Mouse (Mus musculus) forebrain, embryonic 14.5 days (tissue): ENCODE data around the gene Tmem110. TPM values are rescaled to one million over a fixed set of nuclear protein-coding genes. Genes with fewer than 3 reads are reported as not detected.

Experiments used
- ATAC-seq: fragments of 200-750 bp; cut with Nextera tagmentation; 2 replicates; pipeline ENCODE4 v1.8.0; 2017; ENCODE audit warnings: mild to moderate bottlenecking, moderate library complexity
- DNase-seq: peaks from one replicate; pipeline ENCODE4 v3.0.0-alpha.2; 2015; ENCODE audit warnings: low spot score
- H3K27ac ChIP-seq: fragments of 300-500 bp; sonication (generic); 2 replicates; pipeline ENCODE4 v1.5.1; 2014; ENCODE audit warnings: low read depth, mild to moderate bottlenecking, control low read depth, low read length, moderate library complexity
- H3K27me3 ChIP-seq: fragments of 300-500 bp; sonication (generic); replicated peaks from 2 replicates; pipeline ENCODE4 v1.6.1; 2014; ENCODE audit warnings: low read length, control low read depth, mixed read lengths; ENCODE audit not compliant: control insufficient read depth, insufficient read depth
- H3K36me3 ChIP-seq: fragments of 300-500 bp; sonication (generic); 2 replicates; pipeline ENCODE4 v1.6.1; 2014; ENCODE audit warnings: low read length, control low read depth; ENCODE audit not compliant: control insufficient read depth, insufficient read depth
- H3K4me1 ChIP-seq: fragments of 300-500 bp; sonication (generic); 2 replicates; pipeline ENCODE4 v1.6.1; 2014; ENCODE audit warnings: antibody characterized with exemption, low read length, control low read depth; ENCODE audit not compliant: control insufficient read depth, insufficient read depth
- H3K4me2 ChIP-seq: fragments of 300-500 bp; sonication (generic); 2 replicates; pipeline ENCODE4 v1.6.1; 2014; ENCODE audit warnings: mild to moderate bottlenecking, control low read depth, low read length
- H3K4me3 ChIP-seq: fragments of 300-500 bp; sonication (generic); 2 replicates; pipeline ENCODE4 v1.5.1; 2014; ENCODE audit warnings: low read depth, low read length, control low read depth
- H3K9ac ChIP-seq: fragments of 300-500 bp; sonication (generic); 2 replicates; pipeline ENCODE4 v1.6.1; 2014; ENCODE audit warnings: mild to moderate bottlenecking, low read length, control low read depth, moderate library complexity
- H3K9me3 ChIP-seq: fragments of 300-500 bp; sonication (generic); replicated peaks from 2 replicates; pipeline ENCODE4 v1.6.1; 2016; ENCODE audit warnings: low read length, control low read depth, mixed read lengths; ENCODE audit not compliant: control insufficient read depth
- WGBS: fragments of 180-500 bp; shearing (Covaris S2); extraction: QIAGEN DNeasy Blood & Tissue Kit; methylation state at CpG from one replicate; pipeline ENCODE4 v1.1.7; 2014; 5-methylcytosine and 5-hydroxymethylcytosine counted together
- polyA plus RNA-seq: library from polyadenylated mRNA; unstranded; fragments of >200 nt; fragmentation: Nextera tagmentation; extraction: Ambion mirVana; gene quantifications from 2 replicates; pipeline ENCODE4 v1.2.1, GENCODE M21; 2014

Gene Tmem110
- polyA plus RNA-seq, 1 experiment from 2014 or later, result 15.6 TPM

GRCm38 (mm10) chr14:30855316-30855715 is 29.9 kb downstream of the Tmem110 start:
- ATAC-seq (no peak), DNase-seq (no peak)
- H3K4me2 ChIP-seq, result no peak overlapping the region
- no peaks in the 10 kb centered on the region for H3K9me3 ChIP-seq
- H3K27ac ChIP-seq, result no peak overlapping the region
- no peak overlapping the region for H3K9ac ChIP-seq
- H3K36me3 ChIP-seq, result no peaks in the 10 kb centered on the region
- 93% methylated on average over 3 of the region's 3 CpGs for WGBS
- H3K4me1 ChIP-seq, result no peaks in the 10 kb centered on the region
- no peaks in the 10 kb centered on the region for H3K27me3 ChIP-seq
- no peak overlapping the region for H3K4me3 ChIP-seq

- H3K27me3 ChIP-seq, result no peaks in the 10 kb centered on the region
- H3K27ac ChIP-seq, result no peak overlapping the region
Measured at GRCm38 (mm10) chr14:30856885-30857507, 31.6 kb downstream of the Tmem110 start.

DNA sequence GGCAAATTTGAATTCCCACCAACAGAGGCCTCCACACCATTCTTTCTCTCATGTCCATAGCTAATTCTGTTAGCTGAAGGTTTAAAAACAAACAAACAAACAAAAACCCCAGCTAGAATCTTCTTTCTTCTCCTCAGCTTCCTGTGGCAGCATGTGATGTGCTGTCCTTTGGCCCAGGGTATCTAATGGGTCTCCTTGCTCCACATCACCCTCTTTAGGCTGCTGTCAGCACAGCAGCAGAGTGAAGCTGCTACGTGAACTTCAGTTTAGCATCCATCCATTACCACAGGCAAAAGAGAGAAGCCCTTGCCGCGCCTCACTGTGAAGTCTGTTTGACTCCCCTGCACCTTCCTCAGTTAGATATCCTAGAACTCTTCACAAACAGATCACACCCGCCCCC is 32.6 kb downstream of the Tmem110 start:
- H3K4me1 ChIP-seq, result no peaks in the 10 kb centered on the region
- ATAC-seq, result no peak
- no peak overlapping the region for H3K9ac ChIP-seq
- H3K9me3 ChIP-seq, result no peaks in the 10 kb centered on the region
- H3K27ac ChIP-seq, result no peak overlapping the region
- DNase-seq, result no peak
- H3K4me2 ChIP-seq, result no peak overlapping the region
- H3K4me3 ChIP-seq, result no peak overlapping the region
- no peaks in the 10 kb centered on the region for H3K36me3 ChIP-seq
- WGBS, result 83% methylated on average over 4 of the region's 4 CpGs
- no peaks in the 10 kb centered on the region for H3K27me3 ChIP-seq

More at GRCm38 (mm10) chr14:30856885-30857507, 31.6 kb downstream of the Tmem110 start:
- H3K4me2 ChIP-seq, result no peak overlapping the region
- ATAC-seq, result no peak
- no peaks in the 10 kb centered on the region for H3K36me3 ChIP-seq
- no peak overlapping the region for H3K9ac ChIP-seq
- no peaks in the 10 kb centered on the region for H3K4me1 ChIP-seq
- H3K4me3 ChIP-seq, result no peak overlapping the region
- H3K9me3 ChIP-seq, result no peaks in the 10 kb centered on the region
- no peak for DNase-seq
- 91% methylated on average over 10 of the region's 10 CpGs for WGBS

DNA sequence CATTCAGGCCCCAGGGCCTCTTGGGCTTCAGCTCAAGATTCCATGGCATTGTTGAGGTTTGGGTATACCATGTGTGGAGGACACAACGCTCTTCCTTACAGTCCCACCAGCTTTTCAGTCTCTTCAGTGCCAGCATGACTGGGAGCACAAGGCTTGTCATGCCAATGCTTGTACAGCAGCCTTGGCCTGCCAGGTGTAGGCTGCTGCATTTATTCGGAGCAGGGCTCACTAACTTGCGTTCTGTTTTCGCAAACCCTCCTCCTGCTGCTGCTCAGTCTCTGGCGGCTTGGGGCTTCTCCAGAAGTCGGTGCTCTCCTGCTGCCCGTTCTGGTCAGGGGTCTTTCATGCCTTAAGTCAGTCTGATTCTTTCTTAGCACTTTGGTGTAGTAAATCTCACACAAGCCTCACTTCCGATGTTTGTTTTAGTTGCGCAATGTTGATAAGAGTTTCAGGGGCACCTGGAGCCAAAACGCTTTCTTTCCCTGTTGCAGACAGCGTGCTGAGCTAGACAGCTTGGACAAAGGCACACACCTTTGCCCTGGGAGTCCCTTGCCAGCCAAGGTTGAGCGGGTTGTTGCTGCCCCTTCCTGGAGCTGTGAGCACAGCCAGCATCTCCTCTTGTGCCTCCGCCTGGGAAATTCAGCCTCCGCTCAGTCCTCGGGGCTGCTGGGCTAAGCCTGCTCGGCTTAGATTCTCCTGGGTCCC is 36.2 kb downstream of the Tmem110 start:
- Histone ChIP-seq H3K27me3 (no peaks in the 10 kb centered on the region), H3K4me2 (no peak overlapping the region), H3K27ac (no peak overlapping the region), H3K4me1 (no peaks in the 10 kb centered on the region), H3K36me3 (peaks cover 4% of the 10 kb centered on the region; the same call in 1 of the 2 replicates), H3K4me3 (no peak overlapping the region), H3K9me3 (no peaks in the 10 kb centered on the region), H3K9ac (no peak overlapping the region)
- WGBS, result 82% methylated on average over 16 of the region's 16 CpGs
- ATAC-seq (no peak), DNase-seq (no peak)

DNA sequence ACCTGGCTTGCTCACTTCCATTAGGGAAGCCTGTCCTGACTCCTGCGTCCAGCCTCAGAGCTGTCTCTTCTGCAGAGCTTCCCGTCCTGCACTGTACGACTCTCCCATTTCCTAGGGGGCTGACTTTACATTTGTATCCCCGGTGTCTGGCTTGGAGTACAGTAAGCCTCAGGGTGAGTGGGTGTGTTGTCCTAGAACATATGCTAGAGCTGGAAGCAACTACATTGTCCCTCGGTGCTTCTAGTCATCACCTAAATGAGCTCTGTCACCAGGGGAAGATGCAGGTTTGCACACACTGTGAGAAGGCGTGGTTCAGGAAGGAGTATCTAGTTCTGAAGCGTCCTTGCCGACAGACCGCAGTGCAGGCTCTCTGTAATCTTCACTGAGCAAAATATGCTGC is 37.0 kb downstream of the Tmem110 start:
- 94% methylated on average over 9 of the region's 9 CpGs for WGBS
- Histone ChIP-seq H3K4me1 (no peaks in the 10 kb centered on the region), H3K36me3 (peaks cover 4% of the 10 kb centered on the region; the same call in 1 of the 2 replicates), H3K27me3 (no peaks in the 10 kb centered on the region), H3K4me3 (no peak overlapping the region), H3K9ac (no peak overlapping the region), H3K4me2 (no peak overlapping the region), H3K9me3 (no peaks in the 10 kb centered on the region), H3K27ac (no peak overlapping the region)
- no peak for DNase-seq
- ATAC-seq, result no peak

GRCm38 (mm10) chr14:30865311-30865710 is 39.9 kb downstream of the Tmem110 start:
- no peaks in the 10 kb centered on the region for H3K27me3 ChIP-seq
- H3K4me2 ChIP-seq, result no peak overlapping the region
- H3K9ac ChIP-seq, result no peak overlapping the region
- 64% methylated on average over 3 of the region's 3 CpGs for WGBS
- ATAC-seq, result no peak
- no peaks in the 10 kb centered on the region for H3K4me1 ChIP-seq
- H3K4me3 ChIP-seq, result no peak overlapping the region
- no peak overlapping the region for H3K27ac ChIP-seq
- DNase-seq, result peak; percentile 36
- H3K36me3 ChIP-seq, result peaks cover 4% of the 10 kb centered on the region; the same call in 1 of the 2 replicates
- H3K9me3 ChIP-seq, result no peaks in the 10 kb centered on the region

- Histone ChIP-seq H3K4me3 (no peak overlapping the region), H3K27ac (no peak overlapping the region), H3K27me3 (no peaks in the 10 kb centered on the region), H3K36me3 (peaks cover 4% of the 10 kb centered on the region; the same call in 1 of the 2 replicates), H3K4me1 (no peaks in the 10 kb centered on the region), H3K4me2 (no peak overlapping the region), H3K9me3 (no peaks in the 10 kb centered on the region), H3K9ac (no peak overlapping the region)
- ATAC-seq (0 out of 2 replicates have a peak, but pooled peaks have one; percentile 40), DNase-seq (peak; percentile 83)
- WGBS, result 30% methylated on average over 5 of the region's 5 CpGs
Measured at GRCm38 (mm10) chr14:30867042-30867441, 41.7 kb downstream of the Tmem110 start.

GRCm38 (mm10) chr14:30868826-30869225 is 43.4 kb downstream of the Tmem110 start:
- 92% methylated on average over 10 of the region's 10 CpGs for WGBS
- H3K36me3 ChIP-seq, result peaks cover 19% of the 10 kb centered on the region
- no peak overlapping the region for H3K9ac ChIP-seq
- H3K4me1 ChIP-seq, result no peaks in the 10 kb centered on the region
- H3K9me3 ChIP-seq, result no peaks in the 10 kb centered on the region
- H3K27me3 ChIP-seq, result no peaks in the 10 kb centered on the region
- no peak overlapping the region for H3K27ac ChIP-seq
- no peak overlapping the region for H3K4me2 ChIP-seq
- H3K4me3 ChIP-seq, result no peak overlapping the region
- DNase-seq (no peak), ATAC-seq (no peak)

DNA sequence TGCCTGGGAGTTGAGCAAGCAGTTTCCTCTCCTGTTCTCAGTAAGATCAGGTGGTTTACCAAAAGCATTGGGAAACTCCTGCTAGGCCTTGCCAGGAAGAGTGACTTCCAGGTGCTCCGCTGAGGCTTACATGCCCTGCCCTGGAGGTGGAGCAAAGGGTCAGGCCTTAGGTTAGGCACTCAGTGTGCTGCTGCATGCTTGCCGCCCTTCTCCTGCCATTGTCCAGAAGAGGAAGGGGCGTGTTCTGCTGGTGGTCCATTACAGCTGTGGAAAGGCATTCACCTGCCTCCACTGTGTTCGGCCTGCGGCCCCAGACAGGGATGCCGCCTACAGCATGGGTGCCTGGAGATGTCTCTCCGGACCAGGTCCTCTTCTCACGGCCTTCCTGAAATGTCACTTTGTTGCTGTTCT is 44.0 kb downstream of the Tmem110 start:
- WGBS, result 89% methylated on average over 8 of the region's 8 CpGs
- no peaks in the 10 kb centered on the region for H3K9me3 ChIP-seq
- no peaks in the 10 kb centered on the region for H3K27me3 ChIP-seq
- peaks cover 21% of the 10 kb centered on the region for H3K36me3 ChIP-seq
- no peak overlapping the region for H3K27ac ChIP-seq
- H3K4me1 ChIP-seq, result no peaks in the 10 kb centered on the region
- no peak overlapping the region for H3K9ac ChIP-seq
- H3K4me3 ChIP-seq, result no peak overlapping the region
- DNase-seq (no peak), ATAC-seq (no peak)
- H3K4me2 ChIP-seq, result no peak overlapping the region
